Mouse (Mus musculus) bone marrow, adult 2 months (tissue): ENCODE measurements around the gene Banp.

Source experiments
- CTCF ChIP-seq: fragments of 200-500 bp; IDR thresholded peaks from 2 replicates; pipeline ENCODE4 v1.5.1; 2011; ENCODE audit warnings: low read length, control low read depth; ENCODE audit not compliant: control insufficient read depth, insufficient read depth
- POLR2A ChIP-seq: fragments of 200-500 bp; IDR thresholded peaks from 2 replicates; pipeline ENCODE4 v1.6.1; 2011; ENCODE audit warnings: low read depth, mild to moderate bottlenecking, control low read depth, low read length, borderline replicate concordance; ENCODE audit not compliant: control insufficient read depth

- no peak for TF ChIP-seq CTCF
- no peak for TF ChIP-seq POLR2A
Observed at GRCm38 (mm10) chr8:122055321-122055720, 105.8 kb downstream of the Banp start.
